ENCODE assay signal across 7 mouse cellular contexts in genomic region chr7:80402651-80403321, GRCm38 (mm10). TPM values are rescaled to one million over a fixed set of nuclear protein-coding genes. Genes with fewer than 3 reads are reported as not detected.
DNase-seq lines count a peak whose midpoint lies in the region; ATAC-seq and TF ChIP-seq lines count a peak whose summit lies in the region.

No protein-coding gene starts in this region.

- DNase-seq in G1E (ENCODE audit: low spot score): peak; percentile 51
- peak; percentile 84 to 92 for DNase-seq in heart, postnatal 14 days
- DNase-seq in kidney, postnatal 4 days: peak; percentile 79 to 87
- peak; percentile 52 for DNase-seq in mesoderm, embryonic 11.5 days (ENCODE audit: low read depth, low spot score)
- DNase-seq in skeletal muscle tissue, adult 2 months (ENCODE audit: low read depth, low spot score): peak; percentile 37

- WGBS in bone marrow, adult 2 months: 8% methylated on average over 83 of the region's 92 CpGs

- no peaks in the 10 kb centered on the region for H3K9me3 ChIP-seq in G1E (replicated peaks)

- no peak for ATAC-seq in G1E (ENCODE audit: extremely low read depth, insufficient number of reproducible peaks, low FRiP score, poor library complexity, severe bottlenecking)
- peak; percentile 70 for ATAC-seq in erythroid progenitor cell, adult 5-6 weeks (replicated peaks; ENCODE audit: low FRiP score, poor library complexity, severe bottlenecking)

- TF ChIP-seq CTCF in G1E (IDR thresholded peaks at IDR 0.05; ENCODE audit: low read depth, low read length): no peak
- no peak for TF ChIP-seq CTCF in bone marrow, adult 2 months (IDR thresholded peaks at IDR 0.05; ENCODE audit: control insufficient read depth, insufficient read depth, low read length)

- peaks cover 24% of the 10 kb centered on the region for H3K36me3 ChIP-seq in G1E (replicated peaks)

- H3K27me3 ChIP-seq in G1E (ENCODE audit: insufficient read depth, low read length): peaks cover 23% of the 10 kb centered on the region

- peak overlapping the region; percentile 83 for H3K4me3 ChIP-seq in G1E (ENCODE audit: low read depth, low read length)
- H3K4me3 ChIP-seq in bone marrow, adult 2 months (replicated peaks; ENCODE audit: control insufficient read depth, low read depth, low read length): peak overlapping the region; percentile 68

- peaks cover 73% of the 10 kb centered on the region for H3K4me1 ChIP-seq in G1E (ENCODE audit: insufficient read depth, low read depth, low read length)
- H3K4me1 ChIP-seq in bone marrow, adult 2 months (ENCODE audit: control insufficient read depth, insufficient read depth, low read length): peaks cover 6% of the 10 kb centered on the region

- peak; percentile 32; the same call in 1 of the 2 replicates for TF ChIP-seq POLR2A in bone marrow, adult 2 months (IDR thresholded peaks at IDR 0.05; ENCODE audit: borderline replicate concordance, control insufficient read depth, low read depth, low read length)

- peak overlapping the region; percentile 97 for H3K27ac ChIP-seq in bone marrow, adult 2 months (ENCODE audit: control insufficient read depth, insufficient read depth, low read depth, low read length, poor library complexity)

- intact Hi-C loops in heart, postnatal 14 days (cut with DNase I): loop anchor here (2.0 kb wide), 1 partner anchor 44 kb away; no protein-coding TSS in a partner anchor

RNA-seq across cellular contexts. Expression of gene Furin, which starts 2.5 kb away (rescaled TPM):
- total RNA-seq in G1E (2014; fragmentation: Nextera tagmentation): 25.1 and 26.0 TPM in 2 replicates
- total RNA-seq in G1E (2017): 16.2 and 21.3 TPM in 2 replicates
- polyA plus RNA-seq in G1E (2012): 30.4 and 33.0 TPM in 2 replicates
- 22.2 and 31.0 TPM in 2 replicates for polyA plus RNA-seq in bone marrow, adult 2 months (2011; ENCODE audit: insufficient read depth, insufficient read length, low replicate concordance, missing spikeins)
- total RNA-seq in erythroid progenitor cell, adult 5-6 weeks (2015; ENCODE audit: low replicate concordance): 22.7 and 51.1 TPM in 2 replicates
- 24.6 and 28.2 TPM in 2 replicates for total RNA-seq in erythroid progenitor cell, adult 5-6 weeks (2017; ENCODE audit: low replicate concordance)
- 100 to 1,000 TPM; 115 to 127 TPM for total RNA-seq in heart, postnatal 14 days (2021)

RNA-seq across cellular contexts. Expression of gene Fes, which starts 15.0 kb away (rescaled TPM):
- total RNA-seq in G1E (2014; fragmentation: Nextera tagmentation): 1.5 and 2.7 TPM in 2 replicates
- 5.4 TPM in 2 replicates for total RNA-seq in G1E (2017)
- polyA plus RNA-seq in G1E (2012): 3.4 and 4.9 TPM in 2 replicates
- polyA plus RNA-seq in bone marrow, adult 2 months (2011; ENCODE audit: insufficient read depth, insufficient read length, low replicate concordance, missing spikeins): 143 and 311 TPM in 2 replicates
- total RNA-seq in erythroid progenitor cell, adult 5-6 weeks (2015; ENCODE audit: low replicate concordance): 31.0 and 53.2 TPM in 2 replicates
- 9.1 and 17.2 TPM in 2 replicates for total RNA-seq in erythroid progenitor cell, adult 5-6 weeks (2017; ENCODE audit: low replicate concordance)
- total RNA-seq in heart, postnatal 14 days (2021): 10 to 100 TPM; 16.7 to 18.2 TPM

RNA-seq across cellular contexts. Expression of gene Man2a2, which starts 31.6 kb away (rescaled TPM):
- total RNA-seq in G1E (2014; fragmentation: Nextera tagmentation): 58.7 and 63.1 TPM in 2 replicates
- 49.3 and 57.3 TPM in 2 replicates for total RNA-seq in G1E (2017)
- polyA plus RNA-seq in G1E (2012): 31.7 and 37.0 TPM in 2 replicates
- polyA plus RNA-seq in bone marrow, adult 2 months (2011; ENCODE audit: insufficient read depth, insufficient read length, low replicate concordance, missing spikeins): 25.1 and 40.0 TPM in 2 replicates
- 6.5 and 13.0 TPM in 2 replicates for total RNA-seq in erythroid progenitor cell, adult 5-6 weeks (2015; ENCODE audit: low replicate concordance)
- 5.1 and 7.8 TPM in 2 replicates for total RNA-seq in erythroid progenitor cell, adult 5-6 weeks (2017; ENCODE audit: low replicate concordance)
- total RNA-seq in heart, postnatal 14 days (2021): 10 to 100 TPM; 68.8 to 69.3 TPM

RNA-seq across cellular contexts. Expression of gene Hddc3, which starts 59.9 kb away (rescaled TPM):
- total RNA-seq in G1E (2014; fragmentation: Nextera tagmentation) (64.8 and 66.3 TPM in 2 replicates), G1E (2017) (114 and 124 TPM in 2 replicates)
- polyA plus RNA-seq in G1E (2012): 48.9 and 55.0 TPM in 2 replicates
- 5.0 and 16.2 TPM in 2 replicates for polyA plus RNA-seq in bone marrow, adult 2 months (2011; ENCODE audit: insufficient read depth, insufficient read length, low replicate concordance, missing spikeins)
- total RNA-seq in erythroid progenitor cell, adult 5-6 weeks (2015; ENCODE audit: low replicate concordance): 1.3 and 24.9 TPM in 2 replicates
- 4.4 TPM in 1 of 2 replicates, not detected in the other for total RNA-seq in erythroid progenitor cell, adult 5-6 weeks (2017; ENCODE audit: low replicate concordance)
- 10 to 100 TPM; 29.7 to 31.3 TPM for total RNA-seq in heart, postnatal 14 days (2021)

Comparison
In these comparisons a context has a peak if more than half of its experiments do, and no peak if none do; other contexts are left out.
1. DNase-seq: peak in every context shown above with its lines; median percentile 88 in heart, postnatal 14 days; 83 in kidney, postnatal 4 days; 52 in mesoderm, embryonic 11.5 days; 51 in G1E; 37 in skeletal muscle tissue, adult 2 months.